Mouse (Mus musculus): ENCODE measurements around the gene Casp3.

Gene Casp3

DNA sequence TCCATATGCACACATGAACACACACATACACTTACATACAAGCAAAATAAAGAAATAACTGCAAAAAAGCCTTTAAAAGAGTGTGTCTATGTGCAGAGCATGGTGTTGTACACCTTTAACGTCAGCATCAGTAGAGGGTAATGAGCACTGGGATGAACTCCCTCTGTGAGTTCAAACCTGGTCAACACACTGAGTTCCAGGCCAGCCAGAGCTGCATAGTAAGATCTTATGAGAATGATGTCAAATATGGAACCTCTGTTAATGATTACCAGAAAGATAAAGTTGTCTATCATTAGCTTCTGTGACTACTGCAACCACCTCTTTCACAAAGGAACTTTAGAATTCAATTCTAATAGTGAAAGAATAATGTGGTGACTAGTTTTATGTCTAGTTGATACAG is 10.2 kb upstream of the Casp3 start:
- no peak for DNase-seq (ENCODE audit: low read depth)

DNA sequence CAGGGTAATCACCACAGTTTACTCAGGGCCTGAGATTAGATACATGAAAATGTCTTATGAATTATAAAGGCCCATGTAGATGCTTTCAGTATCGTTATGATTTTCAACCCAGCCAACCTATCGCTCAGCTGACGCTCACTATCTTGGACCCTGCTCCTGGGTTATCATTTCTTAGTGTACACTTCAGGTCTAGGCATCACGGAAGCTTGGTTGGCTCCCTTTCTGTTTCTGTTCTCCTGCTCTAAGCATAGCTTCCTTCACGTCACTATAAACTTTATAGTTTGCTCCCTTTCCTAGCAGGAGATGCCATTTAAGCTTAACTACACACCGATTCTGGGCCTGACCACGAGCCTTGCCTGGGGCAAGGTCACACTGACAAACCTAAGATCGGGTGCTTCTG is 5.5 kb upstream of the Casp3 start:
- DNase-seq (ENCODE audit: low read depth) = no peak

DNA sequence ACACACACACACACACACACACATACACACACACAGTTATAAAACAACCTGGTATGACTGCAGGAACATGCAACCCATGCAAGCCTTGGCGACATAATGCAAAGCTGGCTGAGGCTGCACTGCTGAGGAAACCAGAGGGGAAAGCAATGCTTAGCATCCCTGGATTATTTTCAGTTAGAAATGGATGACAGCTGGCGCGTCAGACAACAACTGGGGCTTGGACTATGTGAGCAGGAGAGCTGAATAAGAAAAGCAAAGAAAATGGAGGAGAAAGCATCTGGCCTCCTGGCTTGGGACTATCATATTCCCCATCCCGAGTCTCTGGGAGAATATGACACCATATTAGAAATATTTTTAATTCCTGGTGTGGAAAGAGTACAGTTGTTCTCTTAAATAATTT is 4.2 kb upstream of the Casp3 start:
- DNase-seq (ENCODE audit: low read depth) = peak; percentile 44

DNA sequence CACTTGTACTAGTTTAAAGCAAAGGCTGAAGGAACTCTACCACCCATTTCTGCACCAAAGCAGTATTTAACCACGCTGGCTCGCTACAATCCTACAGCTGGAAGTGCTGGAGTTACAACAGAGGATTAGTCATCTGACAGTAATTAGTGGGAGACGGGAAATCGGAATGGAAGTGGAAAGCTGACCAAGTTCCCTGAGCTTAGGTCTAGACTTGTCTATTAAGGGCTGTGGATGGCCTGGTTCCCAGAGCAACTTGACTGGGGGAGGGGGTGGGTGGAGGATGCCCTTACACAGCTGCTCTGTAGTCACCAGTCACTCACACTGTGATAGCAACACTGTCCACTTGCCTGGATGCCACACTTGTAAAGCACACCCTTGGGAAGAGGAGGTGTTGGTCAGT is 3.7 kb upstream of the Casp3 start:
- peak; percentile 80 for DNase-seq (ENCODE audit: low read depth)

DNA sequence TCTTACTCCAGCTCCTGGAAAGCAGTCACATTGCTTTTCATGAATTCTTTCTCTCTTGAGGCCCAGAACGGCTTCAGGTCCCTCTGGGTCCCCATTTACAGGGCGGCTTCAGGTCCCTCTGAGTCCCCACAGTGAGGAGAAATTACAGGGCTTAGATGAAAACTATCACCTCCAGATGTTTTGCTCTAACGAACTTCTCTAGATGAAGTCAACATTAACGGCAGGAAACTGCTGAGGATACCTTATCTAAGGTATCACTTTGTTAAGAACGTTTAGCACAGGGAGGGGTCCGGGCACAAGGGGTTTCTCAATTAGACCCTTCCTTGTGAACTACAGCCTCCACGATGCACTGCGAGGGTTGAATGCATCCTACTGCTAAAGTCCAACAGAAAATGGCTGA is 1.2 kb upstream of the Casp3 start:
- DNase-seq (ENCODE audit: low read depth) = no peak

DNA sequence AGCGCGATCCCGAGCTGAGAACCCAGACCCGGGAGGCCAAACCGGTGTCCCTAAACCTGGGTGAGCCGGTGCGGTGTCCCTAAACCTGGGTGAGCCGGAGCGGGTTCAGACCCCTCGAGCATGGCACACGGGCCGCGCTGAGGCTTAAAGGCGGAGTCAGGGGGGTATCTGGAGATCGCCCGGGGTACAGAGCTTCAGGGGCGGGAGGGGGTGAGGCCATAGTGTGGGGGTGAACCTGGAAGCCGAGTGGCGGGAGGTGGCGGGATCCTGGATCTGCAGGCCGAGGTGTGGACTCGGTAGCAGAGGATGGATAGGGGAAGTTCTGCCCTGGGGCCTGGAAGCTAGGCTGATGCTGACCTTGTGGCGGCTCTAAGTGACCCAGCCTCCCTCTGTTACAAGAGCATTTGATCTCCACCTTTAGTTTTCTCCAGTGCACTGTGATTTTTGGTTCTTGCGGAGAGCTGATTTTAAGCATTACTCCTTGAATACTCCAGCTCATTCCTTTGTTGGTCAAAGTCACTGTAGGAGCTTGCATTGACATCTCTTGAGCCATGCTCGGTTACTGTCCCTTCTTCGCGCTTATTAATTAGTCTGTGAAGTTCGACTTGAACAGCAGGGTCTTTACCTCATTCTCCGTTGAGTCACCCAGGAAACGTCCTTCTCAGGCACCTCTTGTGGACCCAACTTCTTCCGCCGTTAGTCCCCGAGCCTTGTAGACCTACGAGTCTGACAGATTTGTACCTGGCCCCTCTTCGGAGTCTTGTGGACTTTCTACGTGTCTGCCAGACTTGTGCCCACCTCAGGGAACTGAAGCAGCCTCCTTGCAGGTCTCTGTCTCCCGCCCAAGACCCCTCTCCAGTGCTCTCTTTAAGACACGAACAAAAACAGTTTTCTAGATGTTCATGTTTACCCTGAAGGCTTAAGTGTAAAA is 864 bp downstream of the Casp3 start:
- no peak for DNase-seq (ENCODE audit: low read depth)

DNA sequence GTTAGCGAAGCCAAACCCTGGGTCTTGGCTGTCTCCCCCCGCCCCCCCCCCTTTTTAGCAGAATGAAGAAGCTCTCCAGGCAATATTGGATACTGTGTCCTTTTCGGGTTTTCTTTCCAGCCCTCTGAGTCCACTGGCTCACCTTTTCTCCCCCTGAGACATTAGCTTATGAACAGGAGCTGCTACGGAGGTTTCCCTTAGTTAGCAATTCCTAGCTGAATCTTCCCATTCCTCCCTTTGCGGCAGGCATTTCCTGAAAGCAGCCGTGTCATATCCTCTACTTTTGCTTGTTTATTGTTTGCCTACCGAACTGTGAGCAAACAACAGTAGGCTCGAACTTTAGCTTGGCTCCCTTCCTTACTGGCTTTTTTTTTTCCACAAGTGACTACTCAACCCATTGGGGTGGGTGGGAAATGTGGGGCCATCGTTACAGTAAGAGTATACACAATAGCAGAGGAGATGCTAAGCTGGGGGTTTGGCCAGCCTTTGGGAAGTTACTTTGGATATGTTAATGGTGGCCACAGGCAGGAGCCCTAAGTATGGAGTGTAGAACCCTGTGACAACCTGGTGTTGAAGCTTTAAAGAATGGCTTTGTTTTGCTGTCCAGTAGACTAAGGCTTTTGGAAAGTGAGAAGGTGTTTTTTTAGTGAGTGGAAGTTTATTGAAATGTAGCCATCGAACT is 1.7 kb downstream of the Casp3 start:
- peak; percentile 25 for DNase-seq (ENCODE audit: low read depth)

DNA sequence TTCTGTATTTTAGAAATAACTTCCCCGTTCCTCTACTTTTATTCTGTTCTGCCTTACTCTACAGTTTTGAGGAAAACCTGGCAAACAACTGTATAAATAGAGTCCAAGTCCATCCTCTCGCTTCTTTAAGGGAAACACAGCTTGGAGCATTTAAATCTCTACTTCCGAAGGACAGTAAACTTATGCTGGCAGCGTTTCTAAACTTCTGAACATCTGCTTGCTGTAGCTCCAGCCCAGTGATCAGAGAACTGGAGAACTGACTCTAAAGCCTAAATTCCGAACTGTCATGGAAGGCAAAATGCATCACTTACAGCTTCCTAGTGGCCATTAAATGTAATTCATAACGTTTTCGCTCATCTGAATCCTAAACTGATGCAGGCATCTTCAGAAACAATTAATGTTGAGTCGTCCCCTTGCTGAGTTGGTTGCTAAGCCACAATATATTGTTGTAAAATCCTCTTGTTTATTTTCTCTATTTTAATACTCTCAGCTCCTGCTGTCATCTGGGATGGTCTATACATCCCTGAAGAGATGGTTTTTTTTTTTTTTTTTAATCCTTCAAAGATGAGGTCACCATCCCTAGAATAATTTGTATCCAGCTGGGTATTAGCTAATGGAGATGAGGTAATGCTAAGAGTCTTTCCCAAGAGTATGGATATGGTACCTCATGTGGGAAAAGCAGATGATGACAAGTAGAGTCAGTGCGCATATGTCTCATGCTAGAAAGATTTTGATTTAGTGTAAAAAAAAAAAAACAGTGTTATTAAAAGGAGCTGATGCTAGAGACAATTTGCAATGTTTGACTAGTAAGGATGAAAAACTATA is 5.6 kb downstream of the Casp3 start:
- DNase-seq (ENCODE audit: low read depth) = no peak

DNA sequence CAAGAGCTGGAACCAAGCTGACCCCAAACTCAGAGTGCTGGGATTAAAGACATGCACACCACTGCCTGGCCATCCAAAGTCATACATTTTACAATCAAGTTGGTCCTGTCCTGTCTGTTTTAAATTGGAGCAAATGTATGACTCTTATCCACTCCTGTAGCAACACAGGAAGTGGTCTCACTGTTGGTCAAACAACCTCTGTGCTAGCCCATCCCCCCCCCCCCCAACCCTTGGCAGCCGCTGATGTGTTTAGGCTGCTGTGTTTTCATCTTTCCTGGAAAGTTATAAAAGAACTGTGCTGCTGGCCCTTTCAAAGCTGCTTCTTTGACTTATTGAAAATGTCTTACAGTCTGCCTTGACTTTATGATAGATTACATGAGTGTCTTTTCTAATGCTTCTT is 8.1 kb downstream of the Casp3 start:
- DNase-seq (ENCODE audit: low read depth) = peak; percentile 48

DNA sequence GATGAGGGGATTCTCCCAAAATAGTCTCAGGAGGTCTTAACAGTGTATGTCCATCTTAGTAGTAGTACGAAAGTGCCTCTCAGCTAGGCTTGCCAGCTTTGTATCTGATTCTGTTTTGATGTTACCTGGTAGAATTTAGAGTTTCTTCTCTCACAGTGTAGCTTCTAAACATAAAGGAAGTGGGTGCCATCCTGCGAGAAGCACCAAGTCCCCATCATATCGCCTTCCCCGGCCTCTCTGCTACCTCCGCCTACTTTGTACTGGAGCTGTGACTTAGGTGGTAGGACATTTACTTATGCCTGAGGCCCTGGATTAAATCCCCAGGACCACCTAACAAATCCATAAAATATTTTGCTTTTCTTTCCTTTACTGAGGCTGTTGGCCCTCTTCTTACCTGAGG is 9.6 kb downstream of the Casp3 start:
- DNase-seq (ENCODE audit: low read depth) = no peak

DNA sequence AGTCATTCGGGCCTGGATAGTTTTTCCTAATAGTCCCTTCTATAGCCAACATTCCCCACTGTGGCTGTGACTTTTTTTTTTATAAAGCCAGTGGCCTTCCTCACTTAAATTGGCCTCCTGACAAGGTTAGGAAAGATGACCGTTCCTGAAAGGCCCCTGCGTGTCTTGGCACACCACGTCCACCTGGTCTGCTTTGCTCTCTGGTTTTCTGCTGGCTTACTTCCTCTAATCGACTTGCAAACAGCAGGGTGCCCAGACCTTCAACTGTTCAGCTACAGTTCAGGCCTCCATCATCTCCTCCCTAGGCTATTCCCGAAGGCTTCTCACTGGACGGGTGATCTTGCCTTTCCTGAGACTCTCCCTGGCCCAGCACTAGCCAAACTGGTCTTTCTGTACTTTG is 10.8 kb downstream of the Casp3 start:
- no peak for DNase-seq (ENCODE audit: low read depth)

DNA sequence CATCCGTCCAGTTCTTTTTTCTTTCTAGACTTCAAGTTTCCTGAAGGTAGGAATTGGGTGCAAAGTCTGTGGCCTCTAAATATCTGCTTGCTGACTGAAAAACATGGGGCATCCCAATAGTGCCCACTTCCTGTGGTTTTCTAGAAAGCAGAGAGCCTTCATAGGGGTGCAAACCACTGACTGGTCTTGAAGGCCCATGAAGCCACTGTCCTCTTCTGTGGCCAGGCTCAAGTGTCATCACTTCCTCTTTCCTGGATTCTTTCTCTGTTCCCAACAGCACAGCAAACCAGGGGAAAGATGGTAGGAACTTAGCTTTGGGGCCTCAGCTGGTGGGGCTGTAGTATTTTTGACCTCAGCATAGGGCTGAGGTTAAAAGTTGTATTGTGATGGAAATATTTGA is 11.6 kb downstream of the Casp3 start:
- DNase-seq (ENCODE audit: low read depth) = no peak

DNA sequence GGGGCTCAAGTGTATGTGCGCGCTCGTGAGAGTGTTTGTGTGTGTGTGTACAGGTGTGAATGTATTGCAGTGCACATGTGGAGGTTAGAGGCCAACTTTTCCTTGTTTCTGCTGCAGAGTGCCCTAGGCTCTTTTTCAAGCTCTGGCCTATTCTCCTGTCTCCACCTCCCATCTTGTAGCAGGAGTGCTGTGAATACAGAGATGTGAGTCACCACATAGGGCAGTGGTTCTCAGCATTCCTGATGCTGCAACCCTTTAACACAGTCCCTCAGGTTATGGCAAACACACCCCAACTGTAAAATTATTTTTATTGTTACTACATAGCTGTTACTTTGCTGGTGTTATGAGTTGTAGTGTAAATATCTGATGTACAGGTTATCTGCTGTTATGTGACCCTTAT is 13.3 kb downstream of the Casp3 start:
- DNase-seq (ENCODE audit: low read depth) = peak; percentile 57

DNA sequence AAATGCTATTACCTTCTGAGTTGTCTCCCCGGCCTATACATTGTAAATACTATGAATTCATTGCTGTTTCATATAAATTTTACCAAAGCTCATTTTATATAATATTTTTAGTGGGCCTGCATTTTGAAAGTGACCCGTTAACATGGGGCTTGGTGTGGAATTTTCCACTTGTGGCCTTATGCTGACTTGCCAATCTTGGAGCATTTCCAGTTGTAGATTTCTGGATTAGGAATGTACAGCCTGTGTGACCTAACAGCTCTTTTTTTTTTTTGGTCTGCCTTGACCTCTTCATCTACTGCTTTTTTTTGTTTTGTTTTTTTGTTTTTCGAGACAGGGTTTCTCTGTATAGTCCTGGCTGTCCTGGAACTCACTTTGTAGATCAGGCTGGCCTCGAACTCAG is 13.8 kb downstream of the Casp3 start:
- no peak for DNase-seq (ENCODE audit: low read depth)

DNA sequence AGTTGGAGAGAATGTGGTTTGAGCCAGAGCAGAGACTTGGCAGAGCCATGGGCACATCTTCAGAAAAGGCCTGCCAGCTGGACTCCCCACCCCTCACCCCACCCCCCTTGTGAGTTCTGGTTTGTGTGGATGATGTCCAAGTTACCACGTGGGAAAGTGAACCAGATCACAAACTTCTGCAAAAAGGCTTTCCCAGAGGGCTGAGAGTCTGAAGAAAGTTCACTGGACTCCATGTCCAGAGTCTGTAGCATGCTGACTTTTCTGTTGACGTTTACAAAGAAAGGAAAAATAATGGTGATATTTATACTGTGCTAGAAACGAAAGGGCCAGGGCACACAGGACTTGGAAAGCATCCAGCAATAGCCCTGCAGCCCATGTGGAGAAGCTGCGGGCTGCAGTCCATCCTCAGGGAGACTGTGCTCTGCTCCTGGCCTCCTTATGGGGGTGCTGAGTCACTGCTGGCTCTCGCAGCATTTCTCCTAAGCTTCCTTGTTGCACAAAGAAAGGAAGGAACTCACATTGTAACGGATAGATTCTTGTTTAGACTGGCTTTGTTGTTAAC is 22.0 kb downstream of the Casp3 start:
- peak; percentile 91 for DNase-seq (ENCODE audit: low read depth)

DNA sequence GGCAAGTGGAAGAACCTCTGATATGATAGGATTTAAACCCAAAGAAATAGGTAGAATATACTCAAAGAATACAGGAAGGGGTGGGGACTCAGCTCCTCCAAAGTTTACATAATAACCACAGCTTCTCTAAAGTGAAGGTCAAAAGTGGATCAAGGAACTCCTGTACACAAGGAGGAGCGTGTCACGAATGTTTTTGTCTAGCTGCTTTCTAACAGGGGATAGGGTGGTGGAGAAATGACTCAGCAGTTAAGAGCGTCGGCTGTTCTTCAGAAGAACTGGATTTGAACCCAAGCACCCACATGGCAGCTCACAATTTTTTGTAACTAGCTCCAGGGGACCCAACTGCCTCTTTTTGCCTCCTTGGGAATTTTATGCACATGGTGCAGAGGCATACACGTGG is 22.8 kb downstream of the Casp3 start:
- no peak for DNase-seq (ENCODE audit: low read depth)

DNA sequence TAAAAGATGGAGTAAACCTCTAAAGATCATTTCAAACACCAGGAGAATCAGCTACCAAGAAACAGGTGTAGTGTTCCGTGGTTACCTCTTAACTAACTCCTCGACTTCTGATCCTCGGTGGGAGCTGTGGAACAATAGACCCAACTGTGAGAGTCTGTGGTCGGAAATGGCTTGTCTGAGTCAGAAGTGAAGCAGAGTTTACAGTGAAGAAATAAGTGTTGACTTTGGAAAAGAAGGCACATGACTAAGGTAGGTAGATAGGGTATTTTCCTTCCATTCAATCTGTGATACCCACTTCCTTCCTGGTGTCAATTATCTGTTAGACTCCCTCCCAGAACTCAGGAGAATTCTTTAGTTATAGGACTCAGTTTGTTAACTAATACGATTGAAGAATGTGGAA is 24.2 kb downstream of the Casp3 start:
- DNase-seq (ENCODE audit: low read depth) = peak; percentile 44

DNA sequence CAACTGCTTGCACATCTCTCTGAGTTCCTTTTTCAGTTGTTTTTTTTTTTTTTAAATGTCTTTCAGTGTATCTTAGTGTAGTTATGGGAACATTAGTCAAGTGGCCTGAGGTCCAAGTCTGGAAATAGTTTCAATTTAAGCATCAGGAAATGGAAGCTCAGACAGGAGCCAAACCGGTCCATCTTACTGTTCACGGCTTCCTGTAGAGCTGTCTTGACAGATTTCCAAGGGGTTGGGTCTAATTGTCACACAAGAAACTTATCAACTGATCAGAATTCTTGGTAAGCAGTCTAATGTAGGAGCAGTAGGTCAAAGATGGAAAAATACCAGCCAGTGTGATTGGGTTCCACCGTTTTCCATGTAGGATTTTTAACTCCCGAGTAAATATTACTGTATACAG is 31.3 kb downstream of the Casp3 start:
- no peak for DNase-seq (ENCODE audit: low read depth)

DNA sequence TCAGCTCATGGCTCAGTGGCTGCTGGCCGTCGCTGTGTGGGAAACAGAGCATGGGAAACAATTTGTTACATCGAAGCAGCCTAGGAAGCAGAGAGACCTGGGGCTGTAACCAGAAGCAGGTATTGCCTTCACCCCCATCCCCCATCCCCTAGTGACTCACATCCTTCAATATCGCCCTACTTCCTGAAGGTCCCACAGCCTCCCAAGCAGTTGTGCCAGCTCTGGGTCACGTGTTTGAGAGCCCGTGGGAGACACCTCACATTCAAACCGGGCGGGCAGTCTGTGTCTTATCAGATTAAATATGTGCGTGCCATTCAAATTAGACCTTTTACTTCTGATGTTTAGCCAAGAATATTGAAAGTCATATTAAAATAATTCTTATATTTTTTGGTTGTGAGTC is 34.8 kb downstream of the Casp3 start:
- peak; percentile 20 for DNase-seq (ENCODE audit: low read depth)

DNA sequence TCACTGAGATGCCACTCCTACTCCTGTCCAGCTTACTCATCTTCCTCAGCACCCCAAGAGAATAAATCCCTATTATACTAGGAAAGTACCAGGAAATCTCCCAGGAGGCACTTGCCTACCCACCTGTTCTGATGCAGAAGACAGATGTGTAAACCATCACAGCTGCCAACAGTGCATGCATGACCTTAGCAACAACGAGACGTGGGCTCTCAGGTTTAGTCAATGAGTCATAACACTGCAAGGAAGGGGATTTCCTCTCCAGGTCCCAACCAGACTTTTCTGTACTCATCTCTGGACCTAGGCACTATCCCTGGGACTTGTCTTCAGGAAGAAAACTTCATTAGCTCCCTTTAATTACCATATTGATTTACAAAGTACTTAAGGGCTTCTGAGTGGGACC is 38.8 kb downstream of the Casp3 start:
- DNase-seq (ENCODE audit: low read depth) = peak; percentile 47

DNA sequence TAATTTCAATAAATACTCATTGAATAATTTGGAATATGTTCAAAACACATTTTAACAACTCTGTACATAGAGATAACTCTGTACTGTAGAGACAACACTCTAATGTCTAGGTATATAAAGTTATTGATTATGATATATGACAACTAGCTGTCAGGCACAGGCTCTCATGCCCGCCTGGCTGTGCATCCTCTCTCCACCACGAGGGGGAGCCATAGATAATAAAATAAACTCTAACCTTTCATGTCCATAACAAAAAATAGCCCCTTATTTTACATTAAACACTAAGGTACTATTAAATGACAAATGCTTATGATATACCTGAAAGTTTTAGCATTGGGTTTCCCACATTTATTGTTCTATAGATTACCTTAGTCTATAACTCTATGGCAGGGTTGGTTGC is 54.4 kb downstream of the Casp3 start:
- peak; percentile 84 for DNase-seq (ENCODE audit: low read depth)

DNA sequence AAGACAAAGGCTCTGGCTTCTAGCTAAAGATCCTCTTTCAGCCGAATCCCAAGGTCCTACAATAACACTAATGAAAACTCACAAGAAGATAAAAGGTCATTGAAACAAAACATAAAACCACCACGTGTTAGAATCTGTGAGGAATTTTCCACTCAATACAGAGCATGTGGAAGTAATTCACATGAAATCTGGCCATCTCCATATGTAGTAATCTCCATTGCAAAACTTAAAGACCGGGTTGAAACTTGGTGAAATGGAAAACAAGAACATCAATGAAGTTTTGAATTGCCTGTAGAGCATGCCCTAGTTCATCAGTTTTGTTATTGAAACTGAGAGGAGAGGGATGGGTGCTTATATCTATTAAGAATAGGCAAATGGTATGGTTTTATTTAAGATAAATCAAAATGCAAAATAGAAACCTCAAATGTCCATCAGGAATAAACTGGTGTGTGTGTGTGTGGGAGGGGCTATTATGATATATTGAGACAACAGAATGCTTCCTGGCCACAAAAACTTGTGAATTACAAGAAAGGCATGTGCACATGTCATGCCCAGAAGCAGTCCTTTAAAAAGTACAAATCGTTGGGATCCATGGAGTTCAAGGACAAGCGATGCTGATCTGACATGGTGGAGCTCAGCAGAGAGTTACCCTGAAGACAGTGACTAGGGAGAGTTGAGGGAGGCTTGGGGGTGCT is 63.7 kb downstream of the Casp3 start:
- DNase-seq (ENCODE audit: low read depth) = peak; percentile 66
